Mouse (Mus musculus) cerebellum, postnatal 36 days (tissue): ENCODE data around the gene Trpm6.

ENCODE experiments used
- DNase-seq, 2 experiments: peaks; one replicate each; pipeline ENCODE4 v3.0.0; 2021 to 2022; ENCODE audit warnings: mixed read lengths in 2 of 2

The Trpm6 gene

DNA sequence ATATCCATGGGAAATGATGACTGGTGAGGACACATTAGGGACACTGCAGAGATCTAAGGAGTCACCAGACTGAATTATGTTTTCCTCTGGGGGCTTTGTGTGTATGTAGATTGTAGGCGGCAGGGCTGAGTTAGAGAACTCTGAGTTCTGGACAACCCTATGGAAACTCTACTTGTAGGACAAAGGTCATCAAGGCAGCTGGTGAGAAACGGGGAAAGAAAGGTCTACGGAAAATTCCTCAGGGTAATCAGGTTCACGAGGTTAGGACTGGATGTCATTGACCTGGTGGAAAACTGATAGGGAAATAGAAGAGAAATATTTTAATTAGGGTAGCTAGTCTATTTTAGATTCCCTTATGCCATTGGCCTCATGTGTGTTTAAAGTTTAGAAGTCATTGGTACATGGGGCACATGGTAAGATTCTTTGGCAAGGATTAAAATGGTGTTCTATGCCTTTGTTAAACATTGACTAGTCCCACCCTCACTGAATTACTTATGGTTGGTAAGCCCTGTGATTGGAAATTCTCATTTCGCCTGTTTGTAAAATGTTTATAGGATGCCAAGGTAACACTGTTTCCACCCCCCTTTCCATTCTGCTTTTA lies 23.2 kb downstream of the Trpm6 start:
- DNase-seq: no peak

DNA sequence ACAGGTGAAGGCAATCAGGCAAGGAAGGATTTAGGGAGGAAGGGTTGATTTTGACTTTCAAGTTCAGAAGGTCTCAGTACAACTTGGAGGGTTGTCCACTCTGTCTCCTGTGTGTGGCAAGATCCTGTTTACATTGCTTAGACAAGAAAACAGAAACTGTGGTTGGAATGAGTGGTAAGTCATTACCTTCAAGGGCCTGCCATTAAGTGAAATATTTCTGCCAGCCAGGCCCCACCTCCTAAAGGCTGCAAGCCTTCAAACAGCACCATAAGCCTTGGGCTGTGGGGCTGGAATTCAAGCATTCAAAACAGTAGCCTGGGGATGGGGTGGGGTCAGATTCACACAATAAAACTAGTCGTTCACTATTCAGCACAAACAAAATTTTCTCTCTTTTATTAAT lies 24.3 kb downstream of the Trpm6 start:
- DNase-seq: no peak

DNA sequence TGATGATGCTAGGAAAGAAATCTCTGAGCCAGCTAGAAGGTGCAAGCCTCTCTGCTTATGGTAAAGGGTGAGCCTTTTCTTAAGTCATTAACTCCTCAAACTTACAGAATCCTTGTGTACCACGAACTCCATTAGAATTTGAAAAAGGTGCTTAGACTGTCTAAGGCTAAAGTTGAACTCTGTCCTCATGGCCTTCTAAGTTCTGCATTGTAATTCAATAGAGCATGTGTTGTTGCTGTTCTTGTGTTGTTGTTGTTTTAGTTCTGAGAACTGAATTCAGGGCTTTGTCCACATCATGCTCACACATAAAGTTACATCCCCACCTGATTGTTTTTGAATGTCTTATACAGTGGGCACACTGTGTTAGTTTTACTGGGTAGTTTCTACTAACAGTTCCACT lies 49.9 kb downstream of the Trpm6 start:
- no peak for DNase-seq

DNA sequence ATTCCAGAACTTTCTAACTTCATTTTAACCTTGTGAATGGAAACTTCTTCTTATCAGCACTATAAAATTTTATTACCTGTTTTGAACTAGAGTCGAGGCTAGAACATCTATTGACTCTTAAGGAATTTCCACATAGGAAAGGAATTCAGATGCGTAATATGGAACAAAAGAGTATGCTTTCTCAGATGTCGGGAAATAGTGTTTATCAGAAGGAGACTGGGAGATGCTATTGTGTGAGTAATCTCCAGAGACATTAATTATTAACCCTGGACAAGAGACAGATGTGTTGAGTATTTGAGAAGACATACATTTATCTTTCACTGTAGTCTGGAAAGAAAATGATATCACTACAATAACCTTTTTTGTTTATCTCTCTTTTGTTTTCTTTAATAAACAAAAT lies 61.5 kb downstream of the Trpm6 start:
- DNase-seq: no peak

DNA sequence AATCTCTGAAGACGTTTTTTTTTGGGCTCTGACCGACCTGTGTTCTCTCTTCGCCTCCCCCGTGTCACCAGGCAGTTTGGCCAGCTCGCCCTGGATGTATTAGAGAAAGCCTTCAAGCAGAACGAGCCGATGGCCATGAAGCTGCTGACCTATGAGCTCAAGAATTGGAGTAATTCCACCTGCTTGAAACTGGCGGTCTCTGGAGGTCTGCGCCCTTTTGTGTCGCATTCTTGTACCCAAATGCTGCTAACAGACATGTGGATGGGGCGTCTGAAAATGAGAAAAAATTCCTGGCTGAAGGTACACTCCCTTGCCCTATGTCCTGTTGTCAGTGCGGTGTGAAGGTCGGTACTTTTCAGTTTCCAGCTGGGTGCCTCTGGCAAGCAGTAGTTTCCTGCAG lies 65.4 kb downstream of the Trpm6 start:
- no peak for DNase-seq

DNA sequence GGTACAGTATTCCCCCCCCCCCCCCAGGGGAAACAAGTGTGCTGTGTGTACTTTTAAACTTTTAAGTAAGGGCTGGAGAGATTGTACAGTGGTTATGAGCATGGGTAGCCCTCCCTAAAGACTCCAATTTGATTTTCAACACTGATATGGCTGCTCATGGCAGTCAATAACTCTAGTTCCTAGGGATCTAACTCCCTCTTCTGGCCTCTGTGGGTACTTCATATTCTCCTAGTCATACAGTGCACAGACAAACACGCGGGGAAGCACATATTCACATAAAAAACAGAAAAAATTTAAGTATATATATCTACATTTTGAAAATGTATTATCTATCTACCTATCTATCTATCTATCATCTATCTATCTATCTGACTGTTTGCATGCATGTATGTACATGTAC lies 67.6 kb downstream of the Trpm6 start:
- no peak for DNase-seq

DNA sequence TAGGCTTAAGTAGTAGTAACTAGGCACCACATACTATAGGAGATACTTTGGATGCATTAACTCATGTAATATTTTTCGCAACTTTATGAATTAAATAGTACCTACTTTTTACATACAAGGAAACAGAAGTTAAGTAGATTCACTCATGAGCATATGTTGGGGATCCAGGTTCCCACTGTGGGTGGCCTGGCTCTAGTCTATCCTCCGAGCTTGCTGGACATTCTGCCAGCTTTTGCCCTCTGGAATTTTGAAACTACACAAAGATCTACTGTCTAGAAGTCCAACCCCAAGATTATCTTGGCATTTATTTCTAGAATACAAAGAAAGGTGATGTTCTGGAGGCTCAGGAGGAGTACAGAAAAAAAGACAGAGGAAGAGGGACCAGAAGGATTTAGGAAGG lies 78.8 kb downstream of the Trpm6 start:
- DNase-seq: peak; percentile 12 to 16

DNA sequence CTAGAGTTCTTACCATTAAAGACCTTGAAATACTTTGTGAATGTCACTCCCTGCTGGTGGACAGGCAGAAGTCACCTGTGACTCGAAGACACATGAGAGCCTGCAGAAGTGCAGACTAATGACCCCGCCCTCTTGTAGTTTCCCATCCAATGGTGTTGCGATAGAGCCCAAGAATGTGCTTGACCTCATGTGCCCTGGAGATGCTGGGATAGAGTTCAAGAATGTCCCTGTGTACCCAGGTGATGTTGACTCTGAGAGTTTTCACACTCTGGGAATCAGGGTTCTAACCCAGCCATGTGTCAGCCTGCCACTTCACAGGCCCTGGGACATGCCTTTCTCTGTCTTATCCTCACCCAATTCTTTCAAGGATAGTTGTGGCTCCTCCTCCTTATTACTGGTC lies 81.4 kb downstream of the Trpm6 start:
- DNase-seq: no peak

DNA sequence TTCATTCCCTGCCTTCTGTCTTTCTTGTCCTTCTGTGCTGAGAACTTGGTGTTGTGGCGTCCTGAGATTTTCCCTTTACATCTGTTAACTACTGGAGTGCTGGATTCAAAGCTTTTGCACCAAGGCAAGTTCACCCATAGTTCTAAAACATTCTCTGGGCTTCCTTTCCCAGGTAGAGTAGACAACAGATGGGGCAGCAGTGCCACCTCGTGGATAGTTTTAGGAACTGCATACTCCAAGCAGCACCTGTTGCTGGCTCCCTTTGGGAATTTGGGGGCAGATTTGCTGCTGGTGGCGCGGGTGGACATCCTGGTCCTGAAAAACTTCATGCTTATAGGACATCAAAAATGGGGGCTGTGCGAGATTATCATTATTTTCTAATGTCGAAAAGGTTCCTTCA lies 85.2 kb downstream of the Trpm6 start:
- DNase-seq: peak; percentile 60 to 68

DNA sequence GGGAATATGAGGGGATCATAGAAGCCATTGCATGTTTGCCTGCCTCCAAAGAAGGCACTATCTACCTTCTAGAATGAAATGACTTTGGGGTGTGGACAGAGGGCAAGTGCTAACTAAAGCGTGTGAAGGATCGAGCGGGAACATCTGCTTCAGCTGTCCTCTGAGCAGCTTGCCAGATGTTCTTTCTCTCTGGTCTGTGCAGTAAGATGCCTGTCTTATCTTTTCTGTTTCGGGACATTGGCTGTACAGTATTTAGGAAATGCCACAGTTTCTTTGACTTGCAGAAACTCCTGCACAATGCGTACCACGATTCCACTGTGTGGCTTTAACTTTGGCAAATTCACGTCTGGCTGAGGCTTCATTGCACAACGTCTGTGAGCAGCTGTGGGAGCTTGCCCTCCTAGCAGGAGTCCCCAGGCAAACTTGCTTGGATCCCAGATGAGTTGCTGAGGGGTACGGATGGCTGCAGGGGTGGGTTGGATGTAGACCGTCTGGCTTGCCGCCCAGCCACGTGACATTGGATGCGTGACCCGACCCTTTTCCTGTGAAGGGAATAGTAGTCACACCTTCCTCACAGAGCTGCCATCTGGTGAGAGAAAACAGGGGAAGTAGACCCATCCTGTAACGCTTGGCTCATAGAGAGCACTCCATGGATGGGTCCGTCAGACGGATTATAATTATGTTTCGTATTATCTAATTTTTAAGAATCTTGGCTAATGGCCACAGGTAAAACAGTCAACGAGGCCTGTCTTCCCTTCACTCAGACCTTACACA lies 92.2 kb downstream of the Trpm6 start:
- DNase-seq: no peak

DNA sequence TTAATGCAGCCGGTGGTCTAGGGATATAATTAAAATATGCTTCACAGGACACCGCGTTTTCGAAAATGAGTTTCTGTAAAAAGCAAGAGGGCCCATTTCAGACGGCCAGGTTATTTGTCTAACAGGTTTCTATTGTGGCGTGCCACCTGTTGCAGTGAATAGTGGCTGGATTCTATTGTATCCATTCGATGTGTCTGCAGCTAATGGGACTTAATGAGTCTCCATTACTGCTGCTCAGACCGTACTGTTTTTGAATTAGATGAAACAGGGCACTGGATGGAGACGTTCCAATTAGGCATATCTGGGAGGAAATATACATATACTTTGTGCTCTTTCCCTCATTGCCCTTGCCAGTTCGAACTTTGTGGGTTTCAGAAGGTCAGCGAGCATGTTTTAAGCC lies 92.8 kb downstream of the Trpm6 start:
- DNase-seq: no peak

DNA sequence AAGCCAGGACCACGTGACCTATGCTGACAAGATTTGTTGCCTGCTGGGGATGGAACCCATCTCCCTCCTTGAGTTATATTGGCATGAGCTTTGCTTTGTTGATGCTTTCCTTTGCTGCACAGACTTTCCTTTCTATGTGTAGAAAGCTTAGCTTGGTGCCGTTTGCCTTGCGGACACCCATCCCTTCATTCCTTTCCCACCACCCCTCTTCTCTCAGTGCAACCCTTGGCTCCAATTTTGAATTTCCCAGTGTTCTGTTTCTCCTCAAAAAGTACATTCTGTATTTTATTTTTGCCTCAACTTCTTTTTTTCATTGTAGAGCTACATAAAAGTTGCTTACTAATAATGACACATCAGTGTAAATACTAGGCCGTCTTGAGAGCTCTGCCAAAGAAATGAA lies 96.6 kb downstream of the Trpm6 start:
- DNase-seq: no peak

DNA sequence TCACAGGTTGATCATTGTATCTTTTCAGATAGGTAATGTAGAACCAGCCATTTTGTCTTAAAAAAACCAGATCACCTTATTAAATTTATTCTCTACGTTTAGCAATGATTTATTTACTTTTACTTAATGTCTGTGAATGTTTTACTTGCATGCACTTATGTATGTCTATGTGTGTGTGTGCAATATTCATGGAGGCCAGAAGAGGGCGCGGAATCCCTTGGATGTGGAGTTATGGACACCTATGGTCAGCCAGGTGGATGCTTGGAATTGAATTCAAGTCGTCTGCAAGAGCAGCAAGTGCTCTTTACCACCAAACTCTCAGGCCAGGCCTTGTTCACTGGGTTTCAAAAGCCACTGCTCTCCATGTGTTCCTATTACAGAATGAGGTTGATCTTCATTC lies 118.5 kb downstream of the Trpm6 start:
- DNase-seq: no peak

DNA sequence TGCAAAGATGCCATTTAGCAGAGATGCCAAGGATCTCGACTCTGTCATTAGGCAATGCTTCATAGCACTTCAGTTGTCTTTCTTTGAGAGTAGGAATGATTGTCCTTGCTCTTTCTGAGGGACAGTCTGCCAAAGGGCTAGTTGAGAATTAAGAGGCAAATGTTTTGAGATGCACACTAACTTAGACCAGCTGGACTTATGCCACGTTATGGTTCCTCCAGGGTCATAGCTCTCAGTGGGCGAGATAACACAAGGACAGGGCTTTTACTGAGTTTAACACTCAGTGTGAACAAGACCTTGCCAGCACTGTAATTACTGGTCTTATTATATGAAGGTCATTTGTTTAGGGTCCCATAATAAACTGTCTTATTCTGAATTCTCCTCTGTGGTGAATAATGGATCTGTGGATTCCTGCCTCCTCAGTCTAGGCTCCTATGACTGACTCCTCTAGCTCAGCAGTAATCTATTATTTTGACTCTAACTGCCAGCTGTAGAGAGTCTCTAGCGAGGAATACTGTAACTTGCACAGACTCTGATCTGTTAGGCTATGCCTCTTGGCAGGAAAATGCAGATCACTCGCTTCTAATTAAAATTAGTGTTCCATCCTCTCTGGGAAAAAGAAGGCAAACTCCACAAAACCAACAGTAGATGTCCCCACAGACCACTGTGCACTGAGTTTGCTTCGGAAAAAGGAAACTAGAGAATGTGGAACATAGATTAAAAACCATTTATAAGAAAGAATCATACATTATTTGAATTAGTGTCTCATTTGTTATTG lies 123.2 kb downstream of the Trpm6 start:
- peak in 1 of 2 experiments; percentile 31 for DNase-seq

DNA sequence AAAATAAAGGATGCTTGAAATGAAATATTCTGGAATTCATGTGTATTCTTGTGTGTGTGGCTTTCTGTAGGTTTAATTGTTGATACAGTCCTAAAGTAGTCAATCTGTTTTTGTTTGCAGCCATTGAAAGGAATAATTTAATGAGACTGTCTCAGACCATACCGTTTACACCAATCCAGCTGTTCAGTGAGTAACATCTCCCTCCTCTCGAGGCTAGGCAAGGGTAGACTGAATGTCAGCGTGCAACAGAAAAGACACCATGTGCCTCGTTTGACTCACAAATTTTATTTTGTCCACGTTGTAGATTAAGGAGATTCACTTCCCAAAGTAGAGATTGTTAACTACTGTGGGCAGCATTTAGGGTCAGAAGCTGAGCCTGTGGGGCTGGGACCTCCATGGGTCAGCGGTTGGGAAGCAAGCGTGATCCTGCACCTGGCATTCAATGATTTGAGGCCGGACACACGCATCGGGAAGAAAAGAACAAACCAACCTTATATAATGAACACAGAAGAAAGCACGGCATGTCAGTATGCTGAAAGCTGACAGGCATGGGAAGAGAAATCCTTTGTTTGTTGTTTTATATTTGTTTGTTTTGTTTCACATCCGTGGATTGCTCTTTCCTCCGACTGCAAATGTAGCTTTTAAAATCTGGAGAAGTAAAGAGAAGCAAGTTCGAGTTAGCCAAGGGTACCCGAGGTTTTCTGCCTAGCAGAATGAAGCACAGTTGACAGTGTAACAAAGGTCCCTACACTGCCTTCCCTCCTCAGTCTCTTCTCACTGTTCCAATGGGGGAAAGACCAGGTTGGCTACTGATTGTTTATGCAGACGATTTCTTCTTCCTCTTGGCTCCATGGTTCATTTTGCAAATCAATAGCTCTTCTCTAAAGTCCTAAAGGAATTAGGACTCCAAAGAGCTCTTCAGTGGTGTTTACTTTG lies 124.2 kb downstream of the Trpm6 start:
- DNase-seq: no peak

DNA sequence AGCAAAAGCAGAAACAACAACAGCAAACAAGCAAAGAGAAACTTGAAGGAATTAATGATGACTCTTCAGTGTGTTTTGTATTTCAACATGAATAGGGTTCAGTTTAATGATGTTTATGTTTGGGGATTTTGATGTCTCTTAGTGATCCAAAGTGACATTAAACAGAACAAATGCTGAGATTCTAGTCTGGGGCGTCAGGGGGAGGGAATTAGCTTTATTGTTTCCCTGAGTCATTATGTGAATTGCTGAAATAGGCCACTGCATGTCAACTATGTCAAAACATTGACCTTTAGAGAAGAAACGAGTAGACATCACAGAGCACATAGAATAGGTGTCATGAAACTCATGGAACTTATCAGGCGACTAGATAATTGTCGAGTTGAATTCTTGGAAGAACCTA lies 129.5 kb downstream of the Trpm6 start:
- DNase-seq: no peak

DNA sequence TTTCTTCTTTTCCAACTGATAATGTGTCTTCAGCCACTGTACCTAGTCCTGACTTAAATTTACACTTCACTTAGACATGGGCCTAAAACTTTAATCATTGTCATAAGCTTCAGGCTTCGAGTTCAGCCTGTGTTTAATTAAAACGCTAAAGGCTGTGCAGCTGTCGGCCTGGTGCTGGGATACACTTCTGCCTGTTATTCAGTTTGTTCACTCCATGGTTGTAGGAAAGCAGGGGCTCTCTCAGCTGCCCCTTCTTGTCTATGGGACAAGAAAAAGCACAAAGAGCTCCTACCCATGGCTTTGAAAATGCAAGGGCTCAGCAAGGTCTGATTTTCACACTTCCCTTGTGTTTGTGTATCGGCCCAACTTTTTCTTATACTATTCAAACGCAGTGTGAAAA lies 131.4 kb downstream of the Trpm6 start:
- DNase-seq: no peak

DNA sequence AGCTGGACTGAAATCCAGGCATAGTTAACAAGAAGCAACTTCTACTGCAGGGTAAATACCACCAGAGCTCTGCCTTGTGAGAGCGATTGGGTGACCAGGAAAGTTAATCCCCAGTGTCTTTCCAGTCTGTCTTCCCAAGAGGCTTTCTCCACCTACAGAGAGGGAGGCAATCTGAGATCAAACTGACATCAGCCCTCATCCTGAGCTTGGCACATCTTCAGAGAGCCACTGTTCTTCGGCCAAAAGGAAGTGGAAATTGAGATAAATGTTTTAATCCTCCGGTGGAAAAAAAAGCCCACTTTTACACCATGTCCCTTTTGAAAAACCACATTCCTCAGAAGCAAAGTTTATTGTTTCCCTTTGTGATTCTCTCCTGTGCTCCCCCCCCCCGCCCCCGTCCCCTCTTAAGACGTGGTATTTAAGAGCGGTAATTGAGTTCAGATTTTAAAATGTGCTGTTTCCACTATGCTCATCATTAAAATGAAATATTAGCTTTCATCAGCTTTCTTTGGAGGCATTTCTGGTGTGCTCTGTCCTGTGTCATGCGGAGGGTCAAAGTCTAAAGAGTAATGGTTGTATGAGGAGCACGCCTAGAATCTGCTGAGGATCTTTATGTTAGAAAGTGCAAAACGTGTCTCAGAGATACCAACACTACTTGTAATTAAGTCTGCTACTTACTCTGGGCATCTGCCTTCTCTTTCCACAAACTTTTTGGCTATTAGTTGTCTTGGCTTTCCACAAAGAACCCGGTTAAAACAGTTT lies 138.0 kb downstream of the Trpm6 start:
- no peak for DNase-seq

DNA sequence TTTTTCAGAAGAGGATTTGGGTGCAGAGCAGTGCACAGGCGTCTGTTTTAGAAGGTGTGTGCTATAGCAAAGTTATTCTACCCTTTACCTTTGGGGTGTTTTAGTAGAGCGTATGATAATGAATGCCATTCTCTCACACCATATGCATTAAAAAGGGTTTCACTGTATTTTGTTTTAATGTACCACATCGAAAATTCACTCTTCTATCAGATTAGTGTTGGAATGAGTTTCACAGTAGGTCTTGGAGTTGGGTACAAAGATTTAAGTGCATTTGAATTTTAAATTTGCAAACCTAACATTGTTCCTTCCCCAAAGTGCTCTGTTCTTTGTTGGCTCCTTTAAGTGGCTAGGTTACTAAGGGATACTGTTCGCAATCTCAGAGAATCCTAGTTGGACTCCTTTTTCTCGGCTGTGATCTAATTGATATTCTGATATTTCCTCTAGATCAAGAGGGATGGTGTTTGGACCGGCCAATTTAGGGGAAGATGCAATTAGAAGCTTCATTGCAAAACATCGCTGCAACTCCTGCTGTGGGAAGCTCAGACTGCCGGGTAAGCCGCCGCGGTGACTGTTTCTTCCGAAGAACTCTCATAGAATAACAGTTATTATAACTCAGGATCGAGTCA lies 138.8 kb downstream of the Trpm6 start:
- peak in 1 of 2 experiments; percentile 23 for DNase-seq

DNA sequence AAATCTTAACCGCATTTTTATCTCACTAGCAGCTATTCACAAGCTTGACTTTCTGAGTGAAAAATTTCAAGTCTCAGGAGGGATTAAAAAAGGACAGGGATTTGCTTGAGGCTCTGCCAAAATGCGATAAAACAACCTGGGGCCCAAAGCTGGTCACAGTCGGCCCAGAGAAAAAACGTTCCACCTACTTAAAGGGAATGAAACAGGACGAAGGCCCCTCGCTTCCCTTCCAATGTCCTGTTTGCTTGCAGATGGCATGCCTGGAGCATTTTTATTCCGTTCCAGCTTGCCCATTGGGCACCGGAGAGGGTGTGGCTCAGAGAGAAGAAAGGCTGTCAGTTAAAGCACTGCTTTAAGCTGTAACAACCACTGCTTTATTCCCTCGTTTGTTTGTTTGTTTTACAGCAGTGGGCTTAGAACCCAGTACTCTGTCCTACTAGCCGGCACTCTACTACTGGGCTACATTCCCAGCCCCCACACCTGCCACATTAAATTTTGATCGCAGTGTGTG lies 139.4 kb downstream of the Trpm6 start:
- peak; percentile 24 to 30 for DNase-seq

DNA sequence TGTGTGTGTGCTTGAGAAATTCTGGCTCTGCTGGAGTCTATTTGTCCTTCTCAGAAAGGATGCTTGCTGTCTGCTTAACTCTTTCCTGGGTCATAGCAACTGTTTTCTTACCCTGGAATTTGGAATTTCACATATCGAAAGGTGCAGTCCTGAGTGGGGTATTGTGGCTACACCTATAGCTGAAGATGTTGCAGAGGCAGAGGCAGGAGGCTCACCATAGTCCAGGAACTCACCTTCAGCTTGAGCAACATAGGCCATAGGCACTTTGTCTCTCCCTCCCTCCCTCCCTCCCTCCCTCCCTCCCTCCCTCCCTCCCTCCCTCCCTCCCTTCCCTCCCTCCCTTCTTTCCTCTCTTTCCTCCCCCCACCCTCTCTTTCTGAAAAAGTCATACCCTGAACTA lies 139.8 kb downstream of the Trpm6 start:
- no peak for DNase-seq
